Mouse (Mus musculus) MEL (cell line): ENCODE data around the gene Aldh1a1. TPM values are rescaled to one million over a fixed set of nuclear protein-coding genes. Genes with fewer than 3 reads are reported as not detected.

ENCODE experiments used
- DNase-seq: peaks from one replicate; pipeline ENCODE4 v3.0.0; 2011; ENCODE audit warnings: low read depth, low spot score
- H3K27ac ChIP-seq: 2 replicates; pipeline ENCODE4 v1.5.1; 2012; ENCODE audit warnings: low read depth, mild to moderate bottlenecking, control low read depth, low read length, moderate library complexity; ENCODE audit not compliant: control insufficient read depth
- H3K27me3 ChIP-seq, 2 experiments: fragments of 150-350 bp in 1 of 2; sonication (generic) in 1 of 2; 2 replicates each; pipeline ENCODE4 v1.6.1; 2012; ENCODE audit warnings: low read length in 2 of 2, mild to moderate bottlenecking in 2 of 2, improper control_type of control experiment in 1 of 2, moderate library complexity in 1 of 2; ENCODE audit not compliant: insufficient read depth in 2 of 2, control insufficient read depth in 1 of 2
- H3K36me3 ChIP-seq, 2 experiments: 2 replicates each; pipeline ENCODE4 v1.6.1; 2012 to 2014; ENCODE audit warnings: low read length in 2 of 2, improper control_type of control experiment in 1 of 2, inconsistent platforms in 1 of 2, mild to moderate bottlenecking in 1 of 2; ENCODE audit not compliant: insufficient read depth in 2 of 2, control insufficient read depth in 1 of 2
- H3K4me1 ChIP-seq, 2 experiments: fragments of 150-350 bp in 1 of 2; sonication (generic) in 1 of 2; 2 replicates each; pipeline ENCODE4 v1.6.1; 2012; ENCODE audit warnings: low read length in 2 of 2, improper control_type of control experiment in 1 of 2, mild to moderate bottlenecking in 1 of 2; ENCODE audit not compliant: insufficient read depth in 2 of 2, control insufficient read depth in 1 of 2
- H3K4me3 ChIP-seq, 2 experiments: fragments of 150-350 bp in 1 of 2; sonication (generic) in 1 of 2; 2 replicates each; pipeline ENCODE4 v1.5.1; 2012; ENCODE audit warnings: low read depth in 2 of 2, low read length in 2 of 2, mild to moderate bottlenecking in 2 of 2, moderate library complexity in 2 of 2, control low read depth in 1 of 2, improper control_type of control experiment in 1 of 2; ENCODE audit not compliant: control insufficient read depth in 1 of 2, insufficient read depth in 1 of 2
- H3K79me2 ChIP-seq: 2 replicates; pipeline ENCODE4 v1.6.1; 2012; ENCODE audit warnings: mild to moderate bottlenecking, low read length, moderate library complexity; ENCODE audit not compliant: control insufficient read depth, poor library complexity, insufficient read depth
- H3K9ac ChIP-seq: 2 replicates; pipeline ENCODE4 v1.6.1; 2012; ENCODE audit warnings: low read depth, mild to moderate bottlenecking, control low read depth, low read length, moderate library complexity; ENCODE audit not compliant: control insufficient read depth, poor library complexity, severe bottlenecking
- H3K9me3 ChIP-seq: fragments of 150-350 bp; sonication (generic); replicated peaks from 2 replicates; pipeline ENCODE4 v1.6.1; 2012; ENCODE audit warnings: mild to moderate bottlenecking, low read length, improper control_type of control experiment, moderate library complexity; ENCODE audit not compliant: insufficient read depth
- CHD1 ChIP-seq: IDR thresholded peaks from 2 replicates; pipeline ENCODE4 v1.6.1; 2012; ENCODE audit warnings: low read depth, mild to moderate bottlenecking, inconsistent platforms, low read length, improper control_type of control experiment
- CHD2 ChIP-seq: IDR thresholded peaks from 2 replicates; pipeline ENCODE4 v1.6.1; 2011; ENCODE audit warnings: low read length, improper control_type of control experiment
- CTCF ChIP-seq, 3 experiments: IDR thresholded peaks in 2 of 3; conservative IDR thresholded peaks in 1 of 3; 2 replicates each; pipeline ENCODE4 v1.5.1; 2011 to 2012; ENCODE audit warnings: low read length in 3 of 3, low read depth in 2 of 3, mild to moderate bottlenecking in 2 of 3, improper control_type of control experiment in 1 of 3, inconsistent platforms in 1 of 3, mixed read lengths in 1 of 3, moderate library complexity in 1 of 3; ENCODE audit not compliant: control insufficient read depth in 1 of 3, insufficient read depth in 1 of 3, poor library complexity in 1 of 3, severe bottlenecking in 1 of 3
- E2F4 ChIP-seq: IDR thresholded peaks from 2 replicates; pipeline ENCODE4 v1.6.1; 2011; ENCODE audit warnings: low read depth, low read length, improper control_type of control experiment, borderline replicate concordance
- ETS1 ChIP-seq: IDR thresholded peaks from 2 replicates; pipeline ENCODE4 v1.6.1; 2012; ENCODE audit warnings: low read depth, mild to moderate bottlenecking, inconsistent platforms, low read length, improper control_type of control experiment, moderate library complexity
- GABPA ChIP-seq: IDR thresholded peaks from 2 replicates; pipeline ENCODE4 v1.6.1; 2012; ENCODE audit warnings: low read depth, mild to moderate bottlenecking, inconsistent platforms, low read length, improper control_type of control experiment, moderate library complexity
- KAT2A ChIP-seq: conservative IDR thresholded peaks from 2 replicates; pipeline ENCODE4 v1.6.1; 2012; ENCODE audit warnings: low read depth, low read length, improper control_type of control experiment, inconsistent platforms
- MAX ChIP-seq: IDR thresholded peaks from 2 replicates; pipeline ENCODE4 v1.6.1; 2011; ENCODE audit warnings: low read length, improper control_type of control experiment
- MEF2A ChIP-seq: IDR thresholded peaks from 2 replicates; pipeline ENCODE4 v1.6.1; 2014; ENCODE audit warnings: low read depth, mild to moderate bottlenecking, inconsistent platforms, low read length, improper control_type of control experiment; ENCODE audit not compliant: poor library complexity, insufficient replicate concordance, severe bottlenecking; ENCODE audit errors: extremely low read depth
- MYC ChIP-seq: IDR thresholded peaks from 2 replicates; pipeline ENCODE4 v1.6.1; 2011; ENCODE audit warnings: low read depth, mild to moderate bottlenecking, low read length, improper control_type of control experiment, moderate library complexity
- NELFE ChIP-seq: IDR thresholded peaks from 2 replicates; pipeline ENCODE4 v1.6.1; 2011; ENCODE audit warnings: low read depth, low read length, improper control_type of control experiment
- POLR2A ChIP-seq, 2 experiments: IDR thresholded peaks; 2 replicates each; pipeline ENCODE4 v1.6.1; 2011 to 2012; ENCODE audit warnings: low read length in 2 of 2, mild to moderate bottlenecking in 2 of 2, control low read depth in 1 of 2, improper control_type of control experiment in 1 of 2, low read depth in 1 of 2, moderate library complexity in 1 of 2; ENCODE audit not compliant: control insufficient read depth in 1 of 2, insufficient read depth in 1 of 2, poor library complexity in 1 of 2
- POLR2AphosphoS5 ChIP-seq: IDR thresholded peaks from 2 replicates; pipeline ENCODE4 v1.6.1; 2012; ENCODE audit warnings: low read depth, borderline replicate concordance, mild to moderate bottlenecking, inconsistent platforms, low read length, moderate library complexity, mixed read lengths
- RAD21 ChIP-seq: IDR thresholded peaks from 2 replicates; pipeline ENCODE4 v1.6.1; 2011; ENCODE audit warnings: mild to moderate bottlenecking, low read depth, low read length, improper control_type of control experiment
- TBP ChIP-seq: IDR thresholded peaks from 2 replicates; pipeline ENCODE4 v1.8.0; 2011; ENCODE audit warnings: low read depth, low read length, improper control_type of control experiment
- USF1 ChIP-seq: IDR thresholded peaks from 2 replicates; pipeline ENCODE4 v1.6.1; 2014; ENCODE audit warnings: low read depth, mild to moderate bottlenecking, inconsistent platforms, low read length, improper control_type of control experiment, moderate library complexity
- ZC3H11A ChIP-seq: IDR thresholded peaks from 2 replicates; pipeline ENCODE4 v1.6.1; 2012; ENCODE audit warnings: low read depth, mild to moderate bottlenecking, inconsistent platforms, low read length, improper control_type of control experiment
- ZKSCAN1 ChIP-seq: IDR thresholded peaks from 2 replicates; pipeline ENCODE4 v1.6.1; 2012; ENCODE audit warnings: low read depth, mild to moderate bottlenecking, inconsistent platforms, low read length, improper control_type of control experiment, moderate library complexity
- ZMIZ1 ChIP-seq: IDR thresholded peaks from 2 replicates; pipeline ENCODE4 v1.6.1; 2012; ENCODE audit warnings: low read depth, mild to moderate bottlenecking, inconsistent platforms, low read length, improper control_type of control experiment, moderate library complexity
- polyA plus RNA-seq, 2 experiments: library from polyadenylated mRNA; stranded (reverse) in 1 of 2; unstranded in 1 of 2; fragments of >175 nt in 1 of 2; fragments of >200 nt in 1 of 2; gene quantifications; 2 replicates each; pipeline versions ENCODE4 v1.2.1 to v1.2.4; 2012; ENCODE audit warnings: low replicate concordance in 2 of 2, low read depth in 1 of 2; ENCODE audit not compliant: insufficient read length in 2 of 2, insufficient read depth in 1 of 2, missing spikeins in 1 of 2
- total RNA-seq: library from RNA; depleted of rRNA; stranded (reverse); fragments of 300-350 nt; gene quantifications from 2 replicates; pipeline ENCODE4 v1.2.3, GENCODE M21; 2012

The Aldh1a1 gene
- total and polyA plus RNA-seq, 3 experiments = 2.3 to 10.3 TPM; not detected in 1

GRCm38 (mm10) chr19:20599951-20600350 lies 107.4 kb downstream of the Aldh1a1 start:
- TF ChIP-seq MYC = no peak
- no peak for TF ChIP-seq E2F4
- no peak for TF ChIP-seq POLR2AphosphoS5
- TF ChIP-seq MEF2A = no peak
- TF ChIP-seq CHD2 = no peak
- TF ChIP-seq ZKSCAN1 = no peak
- no peak for TF ChIP-seq ZC3H11A
- no peak for TF ChIP-seq USF1
- TF ChIP-seq POLR2A (IDR thresholded peaks at IDR 0.05; ENCODE audit: control insufficient read depth in 1 of 2, insufficient read depth in 1 of 2, low read depth in 1 of 2, low read length in 2 of 2, poor library complexity in 1 of 2) = no peak
- no peak for TF ChIP-seq GABPA
- TF ChIP-seq RAD21 = no peak
- no peak for TF ChIP-seq MAX
- no peak for TF ChIP-seq CHD1
- no peak for TF ChIP-seq ZMIZ1
- no peak for TF ChIP-seq CTCF (IDR thresholded peaks at IDR 0.05 in 2 of 3, conservative IDR thresholded peaks at IDR 0.05 in 1 of 3; ENCODE audit: control insufficient read depth in 1 of 3, insufficient read depth in 1 of 3, low read depth in 2 of 3, low read length in 3 of 3, poor library complexity in 1 of 3, severe bottlenecking in 1 of 3)
- TF ChIP-seq KAT2A = no peak
- TF ChIP-seq NELFE = no peak
- TF ChIP-seq, all 39 proteins: peak for 0

GRCm38 (mm10) chr19:20601739-20602138 lies 109.2 kb downstream of the Aldh1a1 start:
- TF ChIP-seq POLR2A (IDR thresholded peaks at IDR 0.05; ENCODE audit: control insufficient read depth in 1 of 2, insufficient read depth in 1 of 2, low read depth in 1 of 2, low read length in 2 of 2, poor library complexity in 1 of 2) (0 out of 4 replicates have a peak, but pooled peaks of 1 of the 2 experiments have one; percentile 23), TBP (peak; percentile 85), ETS1 (no peak)
- Histone ChIP-seq H3K36me3 (no peaks in the 10 kb centered on the region), H3K79me2 (no peaks in the 10 kb centered on the region), H3K27me3 (no peaks in the 10 kb centered on the region; a peak in 1 of 4 replicates), H3K9ac (no peak overlapping the region; the same call in 1 of the 2 replicates), H3K27ac (no peak overlapping the region), H3K9me3 (no peaks in the 10 kb centered on the region), H3K4me1 (peaks cover 0 to 2% of the 10 kb centered on the region in 2 experiments; a peak in 1 of 4 replicates), H3K4me3 (peak overlapping the region; percentile 65 to 75)
- peak; percentile 82 for DNase-seq

More at GRCm38 (mm10) chr19:20599951-20600350, 107.4 kb downstream of the Aldh1a1 start:
- DNase-seq = no peak
- no peaks in the 10 kb centered on the region for H3K36me3 ChIP-seq
- H3K27me3 ChIP-seq = no peaks in the 10 kb centered on the region
- H3K9ac ChIP-seq = no peak overlapping the region
- no peak overlapping the region for H3K4me3 ChIP-seq
- H3K27ac ChIP-seq = no peak overlapping the region
- no peaks in the 10 kb centered on the region for H3K9me3 ChIP-seq
- no peaks in the 10 kb centered on the region for H3K79me2 ChIP-seq
- peaks cover 0 to 2% of the 10 kb centered on the region in 2 experiments; a peak in 1 of 4 replicates for H3K4me1 ChIP-seq
